Mouse (Mus musculus) heart, postnatal 0 days (tissue): ENCODE measurements around the gene Gm37240.

Source experiments
- CTCF ChIP-seq: IDR thresholded peaks from 2 replicates; pipeline ENCODE4 v1.5.1; 2016; ENCODE audit warnings: antibody characterized with exemption, control low read depth, low read depth
- EP300 ChIP-seq: IDR thresholded peaks from 2 replicates; pipeline ENCODE4 v1.6.1; 2016; ENCODE audit warnings: antibody characterized with exemption, low read depth

DNA sequence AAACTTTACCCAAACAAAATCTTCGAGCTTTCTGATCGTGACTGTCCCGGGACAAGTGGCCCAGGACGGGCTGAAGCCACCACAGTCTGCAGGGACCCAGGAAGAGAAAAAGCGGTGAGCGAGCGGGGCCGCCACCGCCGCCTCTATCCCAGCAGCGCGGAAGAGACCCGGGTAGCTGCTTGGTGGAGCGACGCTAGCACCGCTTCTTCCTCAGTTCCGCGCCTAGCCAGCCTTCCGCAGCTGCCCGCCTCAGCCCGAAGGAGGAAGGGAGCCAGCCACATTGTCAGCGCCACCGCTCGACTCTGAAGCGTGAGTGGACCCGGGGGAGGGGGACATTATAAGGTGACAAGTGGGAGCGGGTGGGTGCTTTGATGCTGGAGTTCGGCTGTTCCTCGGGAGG is 1071.9 kb downstream of the Gm37240 start:
- TF ChIP-seq CTCF (no peak), EP300 (no peak)
